Mouse (Mus musculus) MEL (cell line): ENCODE measurements at regions not wholly inside any gene's neighbourhood (a gene's known extent, or its start where the extent isn't known, plus 50 kb on each side); places are given as distances from the start of the nearest gene placed in this dataset.

ENCODE experiments used
- DNase-seq: peaks from one replicate; pipeline ENCODE4 v3.0.0; 2011; ENCODE audit warnings: low read depth, low spot score
- H3K27ac ChIP-seq: 2 replicates; pipeline ENCODE4 v1.5.1; 2012; ENCODE audit warnings: low read depth, mild to moderate bottlenecking, control low read depth, low read length, moderate library complexity; ENCODE audit not compliant: control insufficient read depth
- H3K27me3 ChIP-seq, 2 experiments: fragments of 150-350 bp in 1 of 2; sonication (generic) in 1 of 2; 2 replicates each; pipeline ENCODE4 v1.6.1; 2012; ENCODE audit warnings: low read length in 2 of 2, mild to moderate bottlenecking in 2 of 2, improper control_type of control experiment in 1 of 2, moderate library complexity in 1 of 2; ENCODE audit not compliant: insufficient read depth in 2 of 2, control insufficient read depth in 1 of 2
- H3K36me3 ChIP-seq, 2 experiments: 2 replicates each; pipeline ENCODE4 v1.6.1; 2012 to 2014; ENCODE audit warnings: low read length in 2 of 2, improper control_type of control experiment in 1 of 2, inconsistent platforms in 1 of 2, mild to moderate bottlenecking in 1 of 2; ENCODE audit not compliant: insufficient read depth in 2 of 2, control insufficient read depth in 1 of 2
- H3K4me1 ChIP-seq, 2 experiments: fragments of 150-350 bp in 1 of 2; sonication (generic) in 1 of 2; 2 replicates each; pipeline ENCODE4 v1.6.1; 2012; ENCODE audit warnings: low read length in 2 of 2, improper control_type of control experiment in 1 of 2, mild to moderate bottlenecking in 1 of 2; ENCODE audit not compliant: insufficient read depth in 2 of 2, control insufficient read depth in 1 of 2
- H3K4me3 ChIP-seq, 2 experiments: fragments of 150-350 bp in 1 of 2; sonication (generic) in 1 of 2; 2 replicates each; pipeline ENCODE4 v1.5.1; 2012; ENCODE audit warnings: low read depth in 2 of 2, low read length in 2 of 2, mild to moderate bottlenecking in 2 of 2, moderate library complexity in 2 of 2, control low read depth in 1 of 2, improper control_type of control experiment in 1 of 2; ENCODE audit not compliant: control insufficient read depth in 1 of 2, insufficient read depth in 1 of 2
- H3K79me2 ChIP-seq: 2 replicates; pipeline ENCODE4 v1.6.1; 2012; ENCODE audit warnings: mild to moderate bottlenecking, low read length, moderate library complexity; ENCODE audit not compliant: control insufficient read depth, poor library complexity, insufficient read depth
- H3K9ac ChIP-seq: 2 replicates; pipeline ENCODE4 v1.6.1; 2012; ENCODE audit warnings: low read depth, mild to moderate bottlenecking, control low read depth, low read length, moderate library complexity; ENCODE audit not compliant: control insufficient read depth, poor library complexity, severe bottlenecking
- H3K9me3 ChIP-seq: fragments of 150-350 bp; sonication (generic); replicated peaks from 2 replicates; pipeline ENCODE4 v1.6.1; 2012; ENCODE audit warnings: mild to moderate bottlenecking, low read length, improper control_type of control experiment, moderate library complexity; ENCODE audit not compliant: insufficient read depth
- BHLHE40 ChIP-seq: IDR thresholded peaks from 2 replicates; pipeline ENCODE4 v1.6.1; 2012; ENCODE audit warnings: low read depth, mild to moderate bottlenecking, inconsistent platforms, low read length, improper control_type of control experiment, borderline replicate concordance
- CTCF ChIP-seq, 3 experiments: IDR thresholded peaks in 2 of 3; conservative IDR thresholded peaks in 1 of 3; 2 replicates each; pipeline ENCODE4 v1.5.1; 2011 to 2012; ENCODE audit warnings: low read length in 3 of 3, low read depth in 2 of 3, mild to moderate bottlenecking in 2 of 3, improper control_type of control experiment in 1 of 3, inconsistent platforms in 1 of 3, mixed read lengths in 1 of 3, moderate library complexity in 1 of 3; ENCODE audit not compliant: control insufficient read depth in 1 of 3, insufficient read depth in 1 of 3, poor library complexity in 1 of 3, severe bottlenecking in 1 of 3
- ELF1 ChIP-seq: IDR thresholded peaks from 2 replicates; pipeline ENCODE4 v1.6.1; 2014; ENCODE audit warnings: low read depth, mild to moderate bottlenecking, inconsistent platforms, low read length, improper control_type of control experiment, moderate library complexity
- EP300 ChIP-seq, 2 experiments: IDR thresholded peaks; 2 replicates each; pipeline ENCODE4 v1.6.1; 2011; ENCODE audit warnings: improper control_type of control experiment in 2 of 2, low read length in 2 of 2, low read depth in 1 of 2, mild to moderate bottlenecking in 1 of 2
- ETS1 ChIP-seq: IDR thresholded peaks from 2 replicates; pipeline ENCODE4 v1.6.1; 2012; ENCODE audit warnings: low read depth, mild to moderate bottlenecking, inconsistent platforms, low read length, improper control_type of control experiment, moderate library complexity
- GABPA ChIP-seq: IDR thresholded peaks from 2 replicates; pipeline ENCODE4 v1.6.1; 2012; ENCODE audit warnings: low read depth, mild to moderate bottlenecking, inconsistent platforms, low read length, improper control_type of control experiment, moderate library complexity
- GATA1 ChIP-seq: IDR thresholded peaks from 2 replicates; pipeline ENCODE4 v1.6.1; 2011; ENCODE audit warnings: low read depth, low read length, improper control_type of control experiment
- MYB ChIP-seq: IDR thresholded peaks from 2 replicates; pipeline ENCODE4 v1.6.1; 2011; ENCODE audit warnings: mild to moderate bottlenecking, low read depth, low read length, improper control_type of control experiment
- NELFE ChIP-seq: IDR thresholded peaks from 2 replicates; pipeline ENCODE4 v1.6.1; 2011; ENCODE audit warnings: low read depth, low read length, improper control_type of control experiment
- POLR2A ChIP-seq, 2 experiments: IDR thresholded peaks; 2 replicates each; pipeline ENCODE4 v1.6.1; 2011 to 2012; ENCODE audit warnings: low read length in 2 of 2, mild to moderate bottlenecking in 2 of 2, control low read depth in 1 of 2, improper control_type of control experiment in 1 of 2, low read depth in 1 of 2, moderate library complexity in 1 of 2; ENCODE audit not compliant: control insufficient read depth in 1 of 2, insufficient read depth in 1 of 2, poor library complexity in 1 of 2
- POLR2AphosphoS5 ChIP-seq: IDR thresholded peaks from 2 replicates; pipeline ENCODE4 v1.6.1; 2012; ENCODE audit warnings: low read depth, borderline replicate concordance, mild to moderate bottlenecking, inconsistent platforms, low read length, moderate library complexity, mixed read lengths
- TAL1 ChIP-seq: IDR thresholded peaks from 2 replicates; pipeline ENCODE4 v1.6.1; 2012; ENCODE audit warnings: mild to moderate bottlenecking, inconsistent platforms, low read length, moderate library complexity, mixed read lengths
- TBP ChIP-seq: IDR thresholded peaks from 2 replicates; pipeline ENCODE4 v1.8.0; 2011; ENCODE audit warnings: low read depth, low read length, improper control_type of control experiment
- TCF12 ChIP-seq: IDR thresholded peaks from 2 replicates; pipeline ENCODE4 v1.6.1; 2014; ENCODE audit warnings: low read depth, mild to moderate bottlenecking, inconsistent platforms, low read length, improper control_type of control experiment, moderate library complexity
- USF2 ChIP-seq, 2 experiments: IDR thresholded peaks; 2 replicates each; pipeline ENCODE4 v1.6.1; 2011 to 2012; ENCODE audit warnings: improper control_type of control experiment in 2 of 2, low read length in 2 of 2, borderline replicate concordance in 1 of 2, inconsistent platforms in 1 of 2, low read depth in 1 of 2, mild to moderate bottlenecking in 1 of 2; ENCODE audit not compliant: insufficient read depth in 1 of 2
- ZC3H11A ChIP-seq: IDR thresholded peaks from 2 replicates; pipeline ENCODE4 v1.6.1; 2012; ENCODE audit warnings: low read depth, mild to moderate bottlenecking, inconsistent platforms, low read length, improper control_type of control experiment
- ZKSCAN1 ChIP-seq: IDR thresholded peaks from 2 replicates; pipeline ENCODE4 v1.6.1; 2012; ENCODE audit warnings: low read depth, mild to moderate bottlenecking, inconsistent platforms, low read length, improper control_type of control experiment, moderate library complexity

DNA sequence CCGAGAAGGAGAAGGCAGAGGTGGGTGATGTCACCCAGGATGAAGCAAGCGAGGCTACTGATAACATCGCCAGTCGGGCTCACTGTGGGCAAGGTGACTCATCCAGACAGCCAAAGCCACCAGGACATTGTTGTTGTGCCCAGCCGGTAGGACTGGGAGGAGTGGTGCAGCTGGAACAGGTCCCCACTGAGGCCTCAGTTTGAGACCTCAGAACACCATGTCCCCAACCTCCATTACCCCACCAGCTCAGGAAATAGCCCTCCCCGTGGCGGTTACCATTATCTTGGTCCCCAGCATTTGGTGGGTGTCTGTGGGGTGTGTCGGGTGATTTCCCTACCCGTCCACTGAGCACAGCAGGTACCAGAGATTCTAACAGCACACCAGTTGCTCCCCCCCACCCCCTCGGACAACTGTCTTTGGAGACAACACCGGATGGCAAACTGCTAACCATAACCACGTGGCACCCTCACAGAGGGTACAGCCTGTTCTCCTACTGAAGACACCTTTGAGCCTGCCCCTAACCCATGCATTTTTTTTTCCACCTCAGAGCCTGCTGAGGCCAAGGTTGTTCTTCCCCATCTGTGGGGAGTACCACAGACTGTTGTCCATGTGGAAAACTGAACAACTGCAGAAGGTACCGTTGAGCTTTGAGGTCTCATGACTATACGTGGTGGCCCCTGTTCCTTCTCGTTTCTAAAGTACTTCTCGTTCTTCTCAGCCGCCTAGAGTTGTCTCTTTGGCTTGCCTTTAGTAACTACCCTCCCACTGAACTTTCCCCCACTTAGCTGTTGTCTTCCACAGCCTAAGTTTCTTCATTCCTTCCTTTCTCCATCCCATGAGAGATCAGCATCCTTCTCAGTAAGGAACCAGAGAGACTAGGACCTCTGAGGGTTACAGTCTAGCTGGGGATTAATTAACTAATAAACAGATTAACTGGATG lies 71.1 kb downstream of the Zfp36l2 start:
- H3K79me2 ChIP-seq, result peaks cover 9% of the 10 kb centered on the region
- TF ChIP-seq USF2 (IDR thresholded peaks at IDR 0.05; ENCODE audit: borderline replicate concordance in 1 of 2, insufficient read depth in 1 of 2, low read depth in 1 of 2, low read length in 2 of 2) (no peak), TBP (peak; percentile 78), NELFE (no peak), ETS1 (no peak), GATA1 (peak; percentile 82), EP300 (IDR thresholded peaks at IDR 0.05; ENCODE audit: low read depth in 1 of 2, low read length in 2 of 2) (no peak), ZKSCAN1 (no peak), ELF1 (no peak), TCF12 (no peak), GABPA (no peak), BHLHE40 (no peak), TAL1 (peak; percentile 85), POLR2A (IDR thresholded peaks at IDR 0.05; ENCODE audit: control insufficient read depth in 1 of 2, insufficient read depth in 1 of 2, low read depth in 1 of 2, low read length in 2 of 2, poor library complexity in 1 of 2) (peak; percentile 16 to 77; a peak in 2 of 4 replicates), MYB (no peak), CTCF (IDR thresholded peaks at IDR 0.05 in 2 of 3, conservative IDR thresholded peaks at IDR 0.05 in 1 of 3; ENCODE audit: control insufficient read depth in 1 of 3, insufficient read depth in 1 of 3, low read depth in 2 of 3, low read length in 3 of 3, poor library complexity in 1 of 3, severe bottlenecking in 1 of 3) (no peak), POLR2AphosphoS5 (peak; percentile 89)
- H3K4me3 ChIP-seq, result peak overlapping the region in 1 of 2 experiments; percentile 4; a peak in 3 of 4 replicates
- H3K9me3 ChIP-seq, result no peaks in the 10 kb centered on the region
- H3K9ac ChIP-seq, result peak overlapping the region; percentile 66
- H3K36me3 ChIP-seq, result peaks cover 0 to 59% of the 10 kb centered on the region in 2 experiments; a peak in 2 of 4 replicates
- H3K27ac ChIP-seq, result peak overlapping the region; percentile 93
- peak; percentile 94 for DNase-seq
- no peaks in the 10 kb centered on the region for H3K27me3 ChIP-seq
- H3K4me1 ChIP-seq, result peaks cover 19 to 80% of the 10 kb centered on the region in 2 experiments

GRCm38 (mm10) chr17:84115957-84116339 lies 71.8 kb downstream of the Zfp36l2 start:
- H3K9me3 ChIP-seq, result no peaks in the 10 kb centered on the region
- DNase-seq, result no peak
- no peaks in the 10 kb centered on the region for H3K27me3 ChIP-seq
- peaks cover 19 to 78% of the 10 kb centered on the region in 2 experiments for H3K4me1 ChIP-seq
- H3K9ac ChIP-seq, result peak overlapping the region; percentile 66
- H3K27ac ChIP-seq, result peak overlapping the region; percentile 93
- H3K36me3 ChIP-seq, result peaks cover 0 to 59% of the 10 kb centered on the region in 2 experiments; a peak in 2 of 4 replicates
- peak overlapping the region; percentile 0 to 4; a peak in 3 of 4 replicates for H3K4me3 ChIP-seq
- H3K79me2 ChIP-seq, result peaks cover 9% of the 10 kb centered on the region
- TF ChIP-seq ZC3H11A (no peak), POLR2A (IDR thresholded peaks at IDR 0.05; ENCODE audit: control insufficient read depth in 1 of 2, insufficient read depth in 1 of 2, low read depth in 1 of 2, low read length in 2 of 2, poor library complexity in 1 of 2) (0 out of 4 replicates have a peak, but pooled peaks of 1 of the 2 experiments have one; percentile 9)
